Mouse (Mus musculus): ENCODE measurements around the gene Add3. TPM values are rescaled to one million over a fixed set of nuclear protein-coding genes. Genes with fewer than 3 reads are reported as not detected.
A peak's percentile ranks its signal among the peaks of the same experiment; 100 is the strongest.

The Add3 gene
- polyA plus RNA-seq, 2 experiments, result 53.0 to 89.5 TPM

DNA sequence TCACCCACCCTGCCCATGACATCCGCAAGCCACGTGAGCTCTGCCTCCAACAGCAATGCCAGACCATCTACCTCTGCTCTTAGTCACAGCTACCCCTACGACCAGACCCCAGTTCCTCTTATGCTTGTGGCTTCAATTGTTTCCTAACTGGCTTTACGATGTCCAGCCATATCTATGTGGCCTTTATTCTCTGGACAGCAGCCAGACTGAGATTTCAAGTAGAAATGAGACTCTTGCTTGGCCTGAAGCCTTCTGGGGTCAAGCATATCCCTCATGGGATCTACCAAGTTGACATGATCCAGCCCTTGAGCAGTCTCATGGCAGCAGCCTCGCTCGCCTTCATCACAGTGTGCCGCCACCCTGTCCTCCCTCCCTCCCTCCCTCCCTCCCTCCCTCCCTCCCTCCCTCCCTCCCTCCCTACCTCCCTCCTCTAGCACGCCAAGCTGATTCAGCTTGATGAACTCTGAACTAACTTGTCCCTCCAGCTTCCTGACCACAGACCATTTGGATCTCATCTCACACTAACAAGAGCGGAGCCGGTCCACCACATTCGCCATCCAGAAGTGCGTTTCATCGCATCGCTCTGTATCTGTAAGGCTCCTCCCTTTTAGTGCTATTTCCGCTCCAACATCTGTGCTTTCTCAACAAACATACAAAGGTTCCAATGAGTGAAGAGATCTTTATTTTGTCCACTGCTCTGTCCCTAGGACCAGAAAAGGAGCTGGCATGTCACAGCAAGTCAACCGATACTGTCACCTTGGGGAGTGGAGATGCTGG, 9.7 kb upstream of the Add3 start:
- DNase-seq (ENCODE audit: low spot score), result no peak
- ATAC-seq (ENCODE audit: low FRiP score, low read depth), result no peak
- TF ChIP-seq POLR2A (IDR thresholded peaks at IDR 0.05; ENCODE audit: borderline replicate concordance, extremely low read depth, insufficient read depth, insufficient read length), result no peak
- Histone ChIP-seq H3K4me3 (replicated peaks; ENCODE audit: low read length) (no peak overlapping the region), H3K4me2 (replicated peaks; ENCODE audit: low read depth, low read length, severe bottlenecking) (no peak overlapping the region), H3K36me3 (ENCODE audit: control insufficient read depth, insufficient read depth, low read length) (no peaks in the 10 kb centered on the region), H3K27me3 (ENCODE audit: control insufficient read depth, insufficient read depth, low read length) (no peaks in the 10 kb centered on the region), H3K27ac (replicated peaks; ENCODE audit: low read depth, low read length) (no peak overlapping the region), H3K9me3 (ENCODE audit: control insufficient read depth, low read length) (no peaks in the 10 kb centered on the region), H3K9ac (ENCODE audit: low read depth, low read length, severe bottlenecking) (no peak overlapping the region), H3K4me1 (ENCODE audit: control insufficient read depth, insufficient read depth, low read length) (peaks cover 7% of the 10 kb centered on the region; the same call in 1 of the 2 replicates)
- 85% methylated on average over 15 of the region's 16 CpGs for WGBS

DNA sequence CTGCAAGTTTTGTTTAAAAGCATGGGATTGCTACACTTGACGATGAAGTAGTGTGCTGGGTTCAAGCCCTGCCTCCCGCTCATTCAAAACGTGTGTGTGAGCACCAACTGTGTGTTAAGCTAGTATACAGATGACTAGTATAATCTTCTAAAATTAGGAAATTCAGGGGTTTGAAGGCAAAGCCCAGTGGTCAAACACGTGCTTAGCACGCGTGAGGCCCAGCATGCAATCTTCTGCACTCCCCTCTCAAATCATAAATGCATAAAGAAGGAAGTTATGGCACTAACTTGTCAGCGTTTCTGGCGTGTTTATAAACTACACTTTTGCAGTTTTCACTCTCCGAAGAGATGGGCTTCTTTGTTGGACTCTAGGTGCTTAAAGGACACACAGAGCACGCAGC, 7.8 kb upstream of the Add3 start:
- Histone ChIP-seq H3K9me3 (ENCODE audit: control insufficient read depth, low read length) (no peaks in the 10 kb centered on the region), H3K27ac (replicated peaks; ENCODE audit: low read depth, low read length) (no peak overlapping the region), H3K9ac (ENCODE audit: low read depth, low read length, severe bottlenecking) (no peak overlapping the region), H3K36me3 (ENCODE audit: control insufficient read depth, insufficient read depth, low read length) (no peaks in the 10 kb centered on the region), H3K4me3 (replicated peaks; ENCODE audit: low read length) (no peak overlapping the region), H3K4me2 (replicated peaks; ENCODE audit: low read depth, low read length, severe bottlenecking) (no peak overlapping the region), H3K27me3 (ENCODE audit: control insufficient read depth, insufficient read depth, low read length) (no peaks in the 10 kb centered on the region), H3K4me1 (ENCODE audit: control insufficient read depth, insufficient read depth, low read length) (peaks cover 14% of the 10 kb centered on the region)
- TF ChIP-seq POLR2A (IDR thresholded peaks at IDR 0.05; ENCODE audit: borderline replicate concordance, extremely low read depth, insufficient read depth, insufficient read length), result no peak
- DNase-seq (ENCODE audit: low spot score), result no peak
- WGBS, result 86% methylated on average over 10 of the region's 10 CpGs
- ATAC-seq (ENCODE audit: low FRiP score, low read depth), result no peak

DNA sequence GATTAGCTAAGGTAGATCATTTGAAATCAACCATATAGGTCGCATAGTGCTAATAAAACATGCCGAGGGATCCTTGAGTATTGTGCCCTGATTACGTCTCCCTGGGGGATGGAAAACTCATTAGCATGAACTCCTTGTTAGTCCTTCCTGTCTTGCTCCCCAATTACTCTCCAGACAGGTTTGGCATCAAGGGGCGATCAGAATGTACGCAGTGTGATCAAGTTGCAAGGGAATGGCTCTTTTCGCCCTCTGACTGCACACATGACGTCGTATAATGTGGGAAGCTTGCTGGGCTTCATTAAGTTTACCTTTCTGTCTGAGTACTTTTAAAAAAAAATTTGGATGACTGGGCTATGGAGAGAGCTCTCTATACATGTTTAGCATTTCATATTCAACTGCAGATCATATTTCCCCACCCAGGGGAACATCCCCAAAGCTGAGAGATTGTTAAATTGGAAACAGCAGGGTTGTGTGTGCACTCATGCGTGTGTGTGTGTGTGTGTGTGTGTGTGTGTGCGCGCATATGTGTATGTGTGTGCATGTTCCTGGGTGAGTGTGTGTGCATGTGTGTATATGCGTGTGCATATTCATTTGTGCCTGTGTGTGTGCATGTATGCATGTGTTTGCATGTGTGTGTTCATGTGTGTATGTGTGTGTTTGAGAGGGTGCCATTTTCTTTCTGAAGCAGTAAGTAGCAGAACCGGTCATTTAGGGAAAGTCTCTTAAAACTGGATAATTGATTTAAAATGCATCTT, 3.7 kb upstream of the Add3 start:
- Histone ChIP-seq H3K4me1 (ENCODE audit: control insufficient read depth, insufficient read depth, low read length) (peaks cover 14% of the 10 kb centered on the region), H3K27me3 (ENCODE audit: control insufficient read depth, insufficient read depth, low read length) (no peaks in the 10 kb centered on the region), H3K27ac (replicated peaks; ENCODE audit: low read depth, low read length) (no peak overlapping the region), H3K9me3 (ENCODE audit: control insufficient read depth, low read length) (no peaks in the 10 kb centered on the region), H3K4me2 (replicated peaks; ENCODE audit: low read depth, low read length, severe bottlenecking) (no peak overlapping the region), H3K36me3 (ENCODE audit: control insufficient read depth, insufficient read depth, low read length) (no peaks in the 10 kb centered on the region), H3K4me3 (replicated peaks; ENCODE audit: low read length) (no peak overlapping the region), H3K9ac (ENCODE audit: low read depth, low read length, severe bottlenecking) (no peak overlapping the region)
- ATAC-seq (ENCODE audit: low FRiP score, low read depth) (no peak), DNase-seq (ENCODE audit: low spot score) (peak; percentile 32)
- TF ChIP-seq POLR2A (IDR thresholded peaks at IDR 0.05; ENCODE audit: borderline replicate concordance, extremely low read depth, insufficient read depth, insufficient read length), result no peak
- 45% methylated on average over 13 of the region's 13 CpGs for WGBS

DNA sequence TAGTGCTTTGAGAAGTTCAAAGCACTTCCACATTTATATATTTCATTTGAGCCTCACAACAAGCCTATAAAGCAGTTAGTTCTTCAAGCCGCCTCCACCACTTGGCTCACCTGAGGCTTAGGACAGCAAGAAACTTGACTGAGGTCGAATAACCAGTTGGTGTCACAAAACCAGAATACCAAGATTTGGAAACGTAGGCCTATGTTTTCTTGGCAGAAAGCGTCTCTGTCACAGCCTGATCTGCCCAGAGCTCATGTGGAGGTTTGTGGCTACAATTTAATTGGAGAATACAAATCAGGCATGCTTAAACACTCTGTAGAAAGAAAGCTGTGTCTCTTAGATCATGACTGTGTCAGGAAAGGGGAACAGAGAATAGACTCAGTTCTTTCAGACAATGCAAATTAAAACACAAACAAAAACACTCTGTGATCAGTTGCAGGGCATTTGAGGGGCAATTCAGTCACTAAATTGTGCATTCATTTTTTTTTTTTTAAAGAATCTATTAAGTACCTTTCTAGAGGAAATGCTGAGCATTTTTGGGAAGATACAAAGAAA, 3.0 kb upstream of the Add3 start:
- no peaks in the 10 kb centered on the region for H3K36me3 ChIP-seq (ENCODE audit: control insufficient read depth, insufficient read depth, low read length)
- no peak overlapping the region for H3K4me3 ChIP-seq (replicated peaks; ENCODE audit: low read length)
- H3K9me3 ChIP-seq (ENCODE audit: control insufficient read depth, low read length), result no peaks in the 10 kb centered on the region
- H3K4me2 ChIP-seq (replicated peaks; ENCODE audit: low read depth, low read length, severe bottlenecking), result no peak overlapping the region
- H3K4me1 ChIP-seq (ENCODE audit: control insufficient read depth, insufficient read depth, low read length), result peaks cover 16% of the 10 kb centered on the region
- WGBS, result 22% methylated on average over 4 of the region's 4 CpGs
- no peak for DNase-seq (ENCODE audit: low spot score)
- H3K27me3 ChIP-seq (ENCODE audit: control insufficient read depth, insufficient read depth, low read length), result no peaks in the 10 kb centered on the region
- ATAC-seq (ENCODE audit: low FRiP score, low read depth), result no peak
- H3K27ac ChIP-seq (replicated peaks; ENCODE audit: low read depth, low read length), result no peak overlapping the region
- TF ChIP-seq POLR2A (IDR thresholded peaks at IDR 0.05; ENCODE audit: borderline replicate concordance, extremely low read depth, insufficient read depth, insufficient read length), result no peak
- H3K9ac ChIP-seq (ENCODE audit: low read depth, low read length, severe bottlenecking), result no peak overlapping the region

DNA sequence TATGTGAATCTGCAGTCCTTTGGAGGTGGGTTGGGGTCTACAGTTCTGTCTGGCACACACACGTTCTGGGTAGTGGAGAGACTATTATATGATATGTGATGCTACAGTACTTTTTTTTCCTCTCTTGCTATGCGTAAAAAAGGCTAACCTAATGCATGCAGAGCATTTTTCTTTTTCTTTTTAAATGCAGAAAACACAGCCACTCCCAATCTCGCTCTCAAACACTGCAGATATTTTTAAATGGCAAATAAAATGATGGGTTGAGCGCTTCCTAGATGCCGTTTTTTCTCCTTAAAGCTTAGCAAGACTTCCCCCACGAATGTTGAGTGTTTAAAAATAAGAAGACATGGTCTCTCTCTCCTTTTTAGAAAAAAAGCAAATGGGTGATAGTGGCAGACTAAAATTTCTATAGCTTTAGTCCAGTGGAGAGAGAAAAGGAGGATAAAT, 584 bp downstream of the Add3 start:
- no peak for TF ChIP-seq POLR2A (IDR thresholded peaks at IDR 0.05; ENCODE audit: borderline replicate concordance, extremely low read depth, insufficient read depth, insufficient read length)
- Histone ChIP-seq H3K4me3 (replicated peaks; ENCODE audit: low read length) (peak overlapping the region; percentile 95), H3K4me2 (replicated peaks; ENCODE audit: low read depth, low read length, severe bottlenecking) (peak overlapping the region; percentile 90), H3K9me3 (ENCODE audit: control insufficient read depth, low read length) (no peaks in the 10 kb centered on the region), H3K27ac (replicated peaks; ENCODE audit: low read depth, low read length) (peak overlapping the region; percentile 91; the same call in 1 of the 2 replicates), H3K27me3 (ENCODE audit: control insufficient read depth, insufficient read depth, low read length) (no peaks in the 10 kb centered on the region), H3K9ac (ENCODE audit: low read depth, low read length, severe bottlenecking) (peak overlapping the region; percentile 74), H3K36me3 (ENCODE audit: control insufficient read depth, insufficient read depth, low read length) (no peaks in the 10 kb centered on the region), H3K4me1 (ENCODE audit: control insufficient read depth, insufficient read depth, low read length) (peaks cover 32% of the 10 kb centered on the region)
- DNase-seq (ENCODE audit: low spot score) (no peak), ATAC-seq (ENCODE audit: low FRiP score, low read depth) (no peak)
- 7% methylated on average over 6 of the region's 6 CpGs for whole genome bisulfite sequencing
